Mouse (Mus musculus) limb, embryonic 11.5 days (tissue): ENCODE measurements around the gene St8sia1. TPM values are rescaled to one million over a fixed set of nuclear protein-coding genes. Genes with fewer than 3 reads are reported as not detected.

Experiments used
- ATAC-seq: fragments of 200-750 bp; cut with Nextera tagmentation; 2 replicates; pipeline ENCODE4 v1.8.0; 2017; ENCODE audit warnings: low read depth; ENCODE audit not compliant: insufficient number of reproducible peaks, low FRiP score, low TSS enrichment
- DNase-seq: peaks from one replicate; pipeline ENCODE4 v3.0.0-alpha.2; 2015; ENCODE audit warnings: low spot score
- H3K27ac ChIP-seq: fragments of 300-500 bp; sonication (generic); replicated peaks from 2 replicates; pipeline ENCODE4 v1.5.1; 2014; ENCODE audit warnings: low read depth, mild to moderate bottlenecking, low read length
- H3K27me3 ChIP-seq: fragments of 300-500 bp; sonication (generic); 2 replicates; pipeline ENCODE4 v1.6.1; 2014; ENCODE audit warnings: mild to moderate bottlenecking, low read length, mixed read lengths; ENCODE audit not compliant: control insufficient read depth, insufficient read depth
- H3K36me3 ChIP-seq: fragments of 300-500 bp; sonication (generic); 2 replicates; pipeline ENCODE4 v1.6.1; 2014; ENCODE audit warnings: mild to moderate bottlenecking, low read length, moderate library complexity, mixed read lengths; ENCODE audit not compliant: control insufficient read depth, insufficient read depth
- H3K4me1 ChIP-seq: fragments of 300-500 bp; sonication (generic); 2 replicates; pipeline ENCODE4 v1.6.1; 2014; ENCODE audit warnings: low read length, mixed read lengths; ENCODE audit not compliant: control insufficient read depth, insufficient read depth
- H3K4me2 ChIP-seq: fragments of 300-500 bp; sonication (generic); 2 replicates; pipeline ENCODE4 v1.6.1; 2014; ENCODE audit warnings: low read depth, mild to moderate bottlenecking, moderate library complexity; ENCODE audit not compliant: severe bottlenecking
- H3K4me3 ChIP-seq: fragments of 300-500 bp; sonication (generic); 2 replicates; pipeline ENCODE4 v1.5.1; 2014; ENCODE audit warnings: low read depth, low read length
- H3K9ac ChIP-seq: fragments of 300-500 bp; sonication (generic); 2 replicates; pipeline ENCODE4 v1.6.1; 2014; ENCODE audit warnings: mild to moderate bottlenecking, low read length
- H3K9me3 ChIP-seq: fragments of 300-500 bp; sonication (generic); 2 replicates; pipeline ENCODE4 v1.6.1; 2016; ENCODE audit warnings: low read length; ENCODE audit not compliant: control insufficient read depth
- WGBS: fragments of 180-500 bp; shearing (Covaris S2); extraction: QIAGEN DNeasy Blood & Tissue Kit; methylation state at CpG from one replicate; pipeline ENCODE4 v1.1.7; 2014; 5-methylcytosine and 5-hydroxymethylcytosine counted together
- polyA plus RNA-seq: library from polyadenylated mRNA; unstranded; fragments of >200 nt; fragmentation: Nextera tagmentation; extraction: Ambion mirVana; gene quantifications from 2 replicates; pipeline ENCODE4 v1.2.1, GENCODE M21; 2014

Gene St8sia1
- polyA plus RNA-seq, 1 experiment from 2014 or later: 0.67 TPM

GRCm38 (mm10) chr6:142831706-142832105, 132.5 kb downstream of the St8sia1 start:
- no peak overlapping the region for H3K4me3 ChIP-seq
- ATAC-seq: no peak
- no peak for DNase-seq
- H3K4me1 ChIP-seq: no peaks in the 10 kb centered on the region
- H3K9ac ChIP-seq: no peak overlapping the region
- no peaks in the 10 kb centered on the region for H3K36me3 ChIP-seq
- no peak overlapping the region for H3K4me2 ChIP-seq
- no peaks in the 10 kb centered on the region for H3K27me3 ChIP-seq
- 48% methylated on average over 3 of the region's 3 CpGs for WGBS
- no peaks in the 10 kb centered on the region for H3K9me3 ChIP-seq
- no peak overlapping the region for H3K27ac ChIP-seq

- H3K4me2 ChIP-seq: no peak overlapping the region
- no peaks in the 10 kb centered on the region for H3K27me3 ChIP-seq
- H3K9me3 ChIP-seq: no peaks in the 10 kb centered on the region
- no peaks in the 10 kb centered on the region for H3K4me1 ChIP-seq
- no peaks in the 10 kb centered on the region for H3K36me3 ChIP-seq
- H3K9ac ChIP-seq: no peak overlapping the region
- H3K27ac ChIP-seq: no peak overlapping the region
- WGBS: 35% methylated on average over 8 of the region's 8 CpGs
- no peak overlapping the region for H3K4me3 ChIP-seq
- DNase-seq (no peak), ATAC-seq (no peak)
Measured at GRCm38 (mm10) chr6:142831243-142831642, 133.0 kb downstream of the St8sia1 start.

DNA sequence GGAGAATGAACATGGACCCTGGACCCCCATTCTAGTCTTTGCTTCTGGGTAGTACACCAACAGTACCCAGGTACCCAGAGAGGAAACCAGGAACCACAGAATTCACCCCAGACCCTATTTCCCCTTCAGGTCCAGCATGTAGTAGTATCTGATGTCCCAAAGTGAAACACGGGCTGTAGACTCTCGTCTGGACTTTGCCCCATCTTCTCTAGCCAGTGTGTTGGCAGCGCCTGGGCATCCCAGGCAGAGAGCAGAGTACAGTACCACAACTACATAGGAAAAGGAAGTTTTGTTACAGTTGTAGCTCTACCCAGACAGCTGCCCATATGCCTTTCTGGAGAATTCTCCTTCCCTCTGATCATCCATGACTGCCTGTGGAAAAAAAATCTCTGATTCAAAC, 134.0 kb downstream of the St8sia1 start:
- ATAC-seq (no peak), DNase-seq (no peak)
- Histone ChIP-seq H3K4me3 (no peak overlapping the region), H3K4me1 (no peaks in the 10 kb centered on the region), H3K4me2 (no peak overlapping the region), H3K9me3 (no peaks in the 10 kb centered on the region), H3K9ac (no peak overlapping the region), H3K27me3 (no peaks in the 10 kb centered on the region), H3K36me3 (no peaks in the 10 kb centered on the region), H3K27ac (no peak overlapping the region)
- WGBS: 89% methylated on average over 3 of the region's 3 CpGs

- DNase-seq (no peak), ATAC-seq (no peak)
- Histone ChIP-seq H3K4me2 (no peak overlapping the region), H3K36me3 (no peaks in the 10 kb centered on the region), H3K27ac (no peak overlapping the region), H3K4me3 (no peak overlapping the region), H3K9ac (no peak overlapping the region), H3K27me3 (no peaks in the 10 kb centered on the region), H3K9me3 (no peaks in the 10 kb centered on the region), H3K4me1 (no peaks in the 10 kb centered on the region)
- 85% methylated on average over 5 of the region's 5 CpGs for WGBS
Measured at GRCm38 (mm10) chr6:142825449-142825848, 138.8 kb downstream of the St8sia1 start.

DNA sequence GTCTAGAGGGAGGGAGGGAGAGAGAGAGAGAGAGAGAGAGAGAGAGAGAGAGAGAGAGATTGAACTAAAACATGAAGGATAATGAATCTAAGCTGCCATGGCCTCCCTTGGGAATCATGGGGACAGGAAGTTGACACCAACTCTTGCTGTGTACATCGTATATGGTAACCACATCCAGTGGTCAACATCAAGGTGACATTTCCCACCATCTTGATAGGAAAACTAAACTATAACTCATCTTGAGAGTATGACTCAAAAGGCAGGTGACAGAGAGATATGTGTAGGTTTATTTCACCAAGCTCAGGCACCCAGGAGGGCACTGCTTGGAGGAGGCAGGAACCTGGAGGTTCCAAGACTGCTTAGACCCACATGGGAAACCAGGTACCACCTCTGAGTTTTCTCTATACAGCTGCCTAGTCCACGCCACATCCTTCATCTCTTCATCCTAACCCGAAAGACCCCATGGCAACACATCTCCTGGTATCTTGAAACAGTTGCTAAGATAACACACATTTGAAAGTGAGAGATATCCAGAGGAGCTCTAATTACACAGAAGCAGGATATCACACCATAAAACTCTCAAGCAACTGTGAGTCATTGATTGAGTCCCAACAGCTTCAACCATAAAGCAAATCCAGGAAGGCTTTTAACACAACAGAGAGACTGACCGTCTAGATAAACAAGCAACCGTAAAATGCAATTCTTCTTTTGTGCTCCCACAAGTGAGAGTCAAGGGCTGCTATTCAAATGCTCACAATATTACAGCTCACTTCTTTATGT, 141.1 kb downstream of the St8sia1 start:
- no peak for ATAC-seq
- H3K36me3 ChIP-seq: no peaks in the 10 kb centered on the region

GRCm38 (mm10) chr6:142818306-142818705, 145.9 kb downstream of the St8sia1 start:
- Histone ChIP-seq H3K4me1 (no peaks in the 10 kb centered on the region), H3K9me3 (no peaks in the 10 kb centered on the region), H3K27me3 (no peaks in the 10 kb centered on the region), H3K27ac (no peak overlapping the region), H3K4me2 (no peak overlapping the region), H3K36me3 (no peaks in the 10 kb centered on the region), H3K9ac (no peak overlapping the region), H3K4me3 (no peak overlapping the region)
- WGBS: 96% methylated on average over 10 of the region's 10 CpGs
- ATAC-seq (no peak), DNase-seq (peak; percentile 17)

More for the DNA sequence above, 141.1 kb downstream of the St8sia1 start:
- Histone ChIP-seq H3K27ac (no peak overlapping the region), H3K27me3 (no peaks in the 10 kb centered on the region), H3K9ac (no peak overlapping the region), H3K4me1 (no peaks in the 10 kb centered on the region), H3K9me3 (no peaks in the 10 kb centered on the region), H3K4me2 (no peak overlapping the region), H3K4me3 (no peak overlapping the region)
- WGBS: 41% methylated on average over 5 of the region's 5 CpGs
- peak; percentile 18 for DNase-seq

DNA sequence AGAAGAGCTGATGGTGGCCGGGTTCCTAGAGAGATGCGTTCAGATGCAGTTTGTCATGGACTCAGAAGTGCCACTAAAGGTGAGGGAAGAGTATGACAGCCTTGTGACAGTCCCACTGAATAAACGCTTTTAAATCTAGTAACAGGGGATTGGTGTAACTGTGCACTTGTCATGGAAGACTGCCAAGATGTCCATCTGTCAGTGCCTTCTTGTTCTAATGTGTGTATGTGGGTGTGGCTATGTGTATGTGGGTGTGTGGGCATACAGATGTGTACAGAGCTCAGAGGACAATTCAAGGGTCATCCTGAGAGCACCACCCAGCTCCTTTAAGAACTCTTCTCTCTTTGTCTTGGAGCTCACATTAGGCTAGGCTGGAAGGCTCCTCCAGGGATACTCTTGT, 148.7 kb downstream of the St8sia1 start:
- ATAC-seq (no peak), DNase-seq (no peak)
- Histone ChIP-seq H3K4me2 (no peak overlapping the region), H3K9me3 (no peaks in the 10 kb centered on the region), H3K36me3 (no peaks in the 10 kb centered on the region), H3K27me3 (no peaks in the 10 kb centered on the region), H3K27ac (no peak overlapping the region), H3K4me1 (no peaks in the 10 kb centered on the region), H3K4me3 (no peak overlapping the region), H3K9ac (no peak overlapping the region)
- 82% methylated on average over 3 of the region's 3 CpGs for WGBS

DNA sequence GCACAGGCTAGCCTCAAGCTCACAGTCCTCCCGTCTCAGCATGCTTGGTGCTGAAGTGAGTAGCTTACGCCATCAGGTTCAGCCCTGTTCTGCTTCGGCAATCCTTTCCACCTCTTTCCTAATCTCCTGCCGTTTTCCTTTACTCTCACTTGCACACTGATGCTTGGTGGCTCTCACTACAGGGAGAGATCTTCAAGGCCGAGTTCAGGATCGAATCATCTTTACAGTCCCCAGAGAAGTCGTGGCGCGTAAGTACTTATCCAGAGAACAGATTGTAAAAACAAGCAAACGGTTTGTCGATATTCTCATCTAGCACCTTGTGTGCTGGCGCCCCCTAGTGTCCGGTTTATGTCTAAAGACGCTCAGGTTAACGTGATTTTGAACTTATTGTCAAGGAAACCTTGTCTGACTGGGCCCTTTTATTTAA, 149.7 kb downstream of the St8sia1 start:
- ATAC-seq (0 out of 2 replicates have a peak, but pooled peaks have one; percentile 45), DNase-seq (peak; percentile 94)
- Histone ChIP-seq H3K27ac (no peak overlapping the region), H3K9ac (peak overlapping the region; percentile 31; the same call in 1 of the 2 replicates), H3K27me3 (no peaks in the 10 kb centered on the region), H3K36me3 (no peaks in the 10 kb centered on the region), H3K4me1 (no peaks in the 10 kb centered on the region), H3K4me3 (peak overlapping the region; percentile 26), H3K9me3 (no peaks in the 10 kb centered on the region), H3K4me2 (peak overlapping the region; percentile 43)
- WGBS: 6% methylated on average over 15 of the region's 15 CpGs
